Mouse (Mus musculus): ENCODE measurements around the gene Nsl1.

Nsl1 gene

GRCm38 (mm10) chr1:191096871-191097681 lies 34.3 kb downstream of the Nsl1 start:
- DNase-seq: no peak

- DNase-seq: peak; percentile 94
Measured at GRCm38 (mm10) chr1:191097802-191098747, 35.3 kb downstream of the Nsl1 start, which contains the start of gene Batf3. Batf3 (plus strand) TSS chr1:191097847.

- no peak for DNase-seq
Measured at GRCm38 (mm10) chr1:191099114-191099513, 36.3 kb downstream of the Nsl1 start.

- DNase-seq: no peak
Measured at GRCm38 (mm10) chr1:191099772-191100291, 37.0 kb downstream of the Nsl1 start.

GRCm38 (mm10) chr1:191102730-191103370 lies 40.0 kb downstream of the Nsl1 start:
- DNase-seq: peak; percentile 82

- peak; percentile 74 for DNase-seq
Measured at GRCm38 (mm10) chr1:191105246-191105645, 42.4 kb downstream of the Nsl1 start.

GRCm38 (mm10) chr1:191107306-191107705 lies 44.5 kb downstream of the Nsl1 start:
- DNase-seq: peak; percentile 54

- DNase-seq: peak; percentile 89
Measured at GRCm38 (mm10) chr1:191109907-191110306, 47.1 kb downstream of the Nsl1 start.

- peak; percentile 95 for DNase-seq
Measured at GRCm38 (mm10) chr1:191111146-191111545, 48.3 kb downstream of the Nsl1 start.

GRCm38 (mm10) chr1:191114868-191115267 lies 52.1 kb downstream of the Nsl1 start:
- DNase-seq: peak; percentile 91

GRCm38 (mm10) chr1:191115514-191116238 lies 52.9 kb downstream of the Nsl1 start:
- peak; percentile 97 for DNase-seq

GRCm38 (mm10) chr1:191122744-191123143 lies 59.9 kb downstream of the Nsl1 start:
- DNase-seq: peak; percentile 95

- DNase-seq: peak; percentile 81
Measured at GRCm38 (mm10) chr1:191123696-191124095, 60.9 kb downstream of the Nsl1 start.

- DNase-seq: peak; percentile 88
Measured at GRCm38 (mm10) chr1:191124288-191124687, 61.5 kb downstream of the Nsl1 start.

GRCm38 (mm10) chr1:191125811-191126638 lies 63.2 kb downstream of the Nsl1 start:
- DNase-seq: peak; percentile 96

GRCm38 (mm10) chr1:191131692-191132091 lies 68.9 kb downstream of the Nsl1 start:
- DNase-seq: peak; percentile 21

- DNase-seq: no peak
Measured at GRCm38 (mm10) chr1:191132240-191132639, 69.4 kb downstream of the Nsl1 start.

GRCm38 (mm10) chr1:191132934-191133333 lies 70.1 kb downstream of the Nsl1 start:
- peak; percentile 77 for DNase-seq

- peak; percentile 27 for DNase-seq
Measured at GRCm38 (mm10) chr1:191135406-191135805, 72.6 kb downstream of the Nsl1 start.

Data from heart, adult 11 months (tissue).